Mouse (Mus musculus) adrenal gland (tissue): ENCODE measurements at regions not wholly inside any gene's neighbourhood (a gene's known extent, or its start where the extent isn't known, plus 50 kb on each side); places are given as distances from the start of the nearest gene placed in this dataset.
"Not testable (repeated sequence)": the region's sequence is repeated elsewhere in the genome, so short reads cannot be mapped to it uniquely, and the experiment has no call there.

Experiments used
- intact Hi-C: fragments of 180-260 bp; cut with DNase I; formaldehyde crosslinking; loops from one replicate; pipeline ENCODE4 v1.15.1; 2025

- intact Hi-C loops = no loop called here
These were observed 495.2 kb downstream of the Hace1 start for GRCm38 (mm10) chr10:46072550-46073470.

GRCm38 (mm10) chr10:46087766-46088165, 510.1 kb downstream of the Hace1 start:
- intact Hi-C loops = no loop called here

GRCm38 (mm10) chr10:46100837-46101236, 523.2 kb downstream of the Hace1 start:
- intact Hi-C loops = no loop called here

- intact Hi-C loops = no loop called here
These were observed 531.2 kb downstream of the Hace1 start for GRCm38 (mm10) chr10:46108810-46109209.

GRCm38 (mm10) chr10:46114631-46115130, 537.1 kb downstream of the Hace1 start:
- intact Hi-C loops = no loop called here

- intact Hi-C loops = not testable (repeated sequence)
These were observed 544.8 kb downstream of the Hace1 start for GRCm38 (mm10) chr10:46122409-46122808.

GRCm38 (mm10) chr10:46123795-46124194, 546.2 kb downstream of the Hace1 start:
- intact Hi-C loops = no loop called here

GRCm38 (mm10) chr10:46135120-46135748, 557.6 kb downstream of the Hace1 start:
- intact Hi-C loops = no loop called here

- intact Hi-C loops = no loop called here
These were observed 596.4 kb downstream of the Hace1 start for GRCm38 (mm10) chr10:46174035-46174434.

GRCm38 (mm10) chr10:46185763-46186458, 608.3 kb downstream of the Hace1 start:
- intact Hi-C loops = no loop called here

- intact Hi-C loops = no loop called here
These were observed 616.5 kb downstream of the Hace1 start for GRCm38 (mm10) chr10:46194143-46194542.

GRCm38 (mm10) chr10:46226837-46227402, 649.3 kb downstream of the Hace1 start:
- intact Hi-C loops = no loop called here

- intact Hi-C loops = no loop called here
These were observed 652.0 kb downstream of the Hace1 start for GRCm38 (mm10) chr10:46229608-46230007.

GRCm38 (mm10) chr10:46235581-46235980, 658.0 kb downstream of the Hace1 start:
- intact Hi-C loops = no loop called here

GRCm38 (mm10) chr10:46255575-46255974, 677.9 kb downstream of the Hace1 start:
- intact Hi-C loops = no loop called here

- intact Hi-C loops = no loop called here
These were observed 692.1 kb downstream of the Hace1 start for GRCm38 (mm10) chr10:46269710-46270109.

- intact Hi-C loops = no loop called here
These were observed 696.2 kb downstream of the Hace1 start for GRCm38 (mm10) chr10:46273846-46274245.

- intact Hi-C loops = no loop called here
These were observed 716.7 kb downstream of the Hace1 start for GRCm38 (mm10) chr10:46294290-46294689.

GRCm38 (mm10) chr10:46298352-46298751, 720.7 kb downstream of the Hace1 start:
- intact Hi-C loops = no loop called here

GRCm38 (mm10) chr10:46299521-46299920, 721.9 kb downstream of the Hace1 start:
- intact Hi-C loops = no loop called here

GRCm38 (mm10) chr10:46320328-46321038, 742.9 kb downstream of the Hace1 start:
- intact Hi-C loops = no loop called here
